Mouse (Mus musculus) C2C12 (cell line): ENCODE data around the gene Ppfibp1.

Source experiments
- CEBPB ChIP-seq: IDR thresholded peaks from one replicate; pipeline ENCODE4 v1.6.1; 2011; ENCODE audit warnings: low read depth, mild to moderate bottlenecking, control low read depth, moderate library complexity
- CTCF ChIP-seq: IDR thresholded peaks from one replicate; pipeline ENCODE4 v1.5.1; 2011; ENCODE audit not compliant: control insufficient read depth, insufficient read depth, insufficient read length
- MAX ChIP-seq: IDR thresholded peaks from one replicate; pipeline ENCODE4 v1.6.1; 2011; ENCODE audit warnings: mild to moderate bottlenecking, control low read depth
- MYOD1 ChIP-seq: IDR thresholded peaks from one replicate; pipeline ENCODE4 v1.6.1; 2011; ENCODE audit warnings: low read depth; ENCODE audit not compliant: control insufficient read depth, insufficient read length
- MYOG ChIP-seq: IDR thresholded peaks from one replicate; pipeline ENCODE4 v1.6.1; 2011; ENCODE audit not compliant: control insufficient read depth, insufficient read length; ENCODE audit errors: extremely low read depth
- USF1 ChIP-seq: IDR thresholded peaks from one replicate; pipeline ENCODE4 v1.6.1; 2011; ENCODE audit warnings: low read depth, mild to moderate bottlenecking, control low read depth, moderate library complexity

DNA sequence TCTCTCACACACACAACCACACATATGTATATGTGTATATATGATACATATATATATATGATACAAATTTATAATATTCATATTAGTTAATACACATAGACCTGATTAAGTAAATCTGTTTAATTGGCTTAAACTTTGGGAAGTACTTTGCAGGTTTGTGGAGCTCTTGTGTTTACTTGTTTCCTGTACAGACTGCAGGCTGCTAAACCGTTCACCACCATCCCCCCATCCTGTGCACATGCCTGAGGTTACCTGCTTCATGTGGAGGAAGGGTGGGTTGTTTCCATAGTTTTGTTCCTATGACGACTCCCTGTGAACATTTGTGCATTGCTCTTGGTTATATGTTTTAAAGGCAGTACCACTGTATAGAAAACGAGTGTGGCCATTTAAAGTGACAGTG, 83.1 kb downstream of the Ppfibp1 start:
- TF ChIP-seq CTCF (no peak), CEBPB (no peak), USF1 (no peak), MYOD1 (no peak), MAX (no peak), MYOG (no peak)
